Mouse (Mus musculus) embryo, embryonic 11 days (tissue): ENCODE results near the gene Tcf21.

Experiments
- DNase-seq: peaks from one replicate; pipeline ENCODE4 v3.0.0-alpha.2; 2015

Tcf21 gene

DNA sequence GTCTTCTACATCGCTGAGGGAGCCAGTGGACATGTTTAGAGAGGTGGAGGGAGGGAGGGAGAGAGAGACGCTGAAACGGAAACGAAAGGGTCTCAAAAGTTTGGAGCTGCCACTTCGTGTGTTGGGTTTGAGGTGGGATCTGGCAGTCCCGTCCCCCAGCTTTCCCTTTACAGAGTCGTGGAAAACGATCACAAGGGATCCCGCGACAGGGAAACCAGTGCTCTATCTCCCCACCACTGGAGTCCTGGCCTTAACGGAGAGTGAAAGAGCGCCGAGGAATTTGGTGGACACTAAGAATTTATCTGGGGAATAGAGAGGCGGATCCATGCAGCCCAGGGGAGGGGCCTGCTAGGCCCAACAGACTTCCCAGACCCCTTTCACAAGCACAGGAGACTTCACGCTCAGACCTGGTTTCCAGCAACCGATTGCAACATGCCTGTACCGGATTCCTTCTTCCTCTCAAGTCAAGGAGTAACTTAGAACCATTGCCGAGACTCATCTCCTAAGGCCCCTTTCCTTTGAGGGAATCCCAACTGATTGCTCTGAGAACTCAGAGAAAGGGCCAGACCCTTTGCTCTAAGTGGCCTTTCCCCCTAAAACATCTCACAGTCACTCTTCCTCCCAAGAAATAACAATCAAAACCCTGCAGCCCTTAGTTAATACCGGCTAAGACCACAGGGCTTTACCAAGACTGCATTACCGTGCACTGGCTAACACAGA, at the start of gene Tcf21:
TSS of gene Tcf21 (minus strand) at position 304 of the 720 bp plus-strand sequence.
- peak; percentile 55 for DNase-seq

DNA sequence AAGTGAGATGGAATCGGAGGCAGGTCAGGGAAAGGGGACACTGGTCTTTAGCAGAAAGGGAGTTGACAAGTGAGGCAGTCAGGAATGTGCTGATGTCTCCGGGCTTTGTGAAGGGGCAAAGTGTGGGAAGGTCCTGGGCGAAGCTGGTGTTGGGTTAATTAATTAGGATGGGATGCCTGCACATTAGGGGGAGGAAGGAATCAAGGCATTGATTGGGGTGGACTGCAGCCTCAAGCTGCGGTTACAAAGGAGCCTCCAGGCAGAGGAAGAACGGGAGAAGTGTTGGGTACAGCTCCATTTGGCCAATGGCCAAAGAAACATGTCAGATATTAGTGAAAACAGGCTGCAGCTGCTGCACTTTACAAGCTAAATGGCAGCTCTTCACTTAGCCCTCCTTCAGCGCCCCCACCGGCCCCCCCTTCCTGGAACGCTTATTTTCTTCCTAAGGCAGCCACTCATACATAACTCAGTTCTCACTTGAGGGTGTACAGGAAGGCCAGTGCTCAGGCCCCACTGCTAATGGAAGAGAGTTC, 48.5 kb upstream of the Tcf21 start:
- DNase-seq, result peak; percentile 26

DNA sequence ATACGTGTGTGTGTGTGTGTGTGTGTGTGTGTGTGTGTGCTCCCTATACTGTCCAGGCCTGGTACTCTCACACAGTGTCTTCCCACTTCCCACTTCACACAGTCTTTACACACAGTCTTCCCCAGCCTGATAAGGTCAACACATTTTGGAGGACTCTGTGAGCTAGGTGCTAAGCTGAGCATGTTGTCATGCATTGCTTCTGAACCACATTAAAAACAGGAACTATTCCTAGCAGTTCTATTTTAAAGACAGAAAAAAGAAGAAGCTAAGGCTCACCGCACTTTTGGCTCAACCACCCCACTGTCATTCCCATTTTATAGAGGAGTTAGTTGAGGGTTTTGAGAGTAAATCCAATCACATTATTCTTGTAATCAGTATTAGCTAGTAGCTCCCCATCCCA, 47.2 kb upstream of the Tcf21 start:
- DNase-seq, result no peak

DNA sequence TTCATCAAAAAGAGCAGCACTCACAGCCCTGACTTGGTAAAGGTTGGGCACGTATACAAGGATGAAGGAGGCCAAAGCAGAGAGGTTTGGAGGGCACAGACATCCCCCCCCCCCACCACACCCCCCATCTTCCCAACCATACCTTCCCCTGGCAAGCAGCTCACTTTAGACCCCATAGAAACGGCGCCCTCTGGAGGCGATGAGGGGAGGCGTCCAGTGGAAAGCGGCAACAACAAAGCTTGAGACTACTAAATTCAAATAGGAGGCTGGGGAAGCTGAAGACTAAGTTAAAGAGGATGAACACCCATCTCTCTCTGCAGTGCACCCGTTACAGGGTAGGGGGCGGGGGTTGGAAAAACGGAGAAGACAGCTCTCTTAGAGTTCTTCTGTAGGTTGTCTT, 38.1 kb upstream of the Tcf21 start:
- DNase-seq, result no peak

DNA sequence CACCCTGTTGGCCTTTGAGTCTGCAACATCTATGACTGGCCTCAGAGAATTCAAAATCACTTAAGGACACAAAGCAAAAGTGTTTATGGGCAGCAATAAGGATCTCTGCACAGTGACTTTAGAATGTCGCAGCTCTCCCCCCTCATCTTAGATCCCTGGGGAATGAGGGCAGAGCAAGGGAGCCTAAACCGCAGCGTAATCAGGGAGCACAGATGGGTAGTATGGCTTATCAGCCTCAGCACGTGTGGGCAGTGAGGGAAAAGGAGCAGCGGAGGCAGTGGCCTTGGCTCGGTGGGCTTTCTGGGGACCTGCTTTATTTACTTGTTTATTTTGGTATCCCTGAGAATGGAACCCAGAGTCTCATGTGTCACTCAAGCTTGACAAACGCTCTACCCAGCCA, 34.4 kb upstream of the Tcf21 start:
- DNase-seq, result no peak

DNA sequence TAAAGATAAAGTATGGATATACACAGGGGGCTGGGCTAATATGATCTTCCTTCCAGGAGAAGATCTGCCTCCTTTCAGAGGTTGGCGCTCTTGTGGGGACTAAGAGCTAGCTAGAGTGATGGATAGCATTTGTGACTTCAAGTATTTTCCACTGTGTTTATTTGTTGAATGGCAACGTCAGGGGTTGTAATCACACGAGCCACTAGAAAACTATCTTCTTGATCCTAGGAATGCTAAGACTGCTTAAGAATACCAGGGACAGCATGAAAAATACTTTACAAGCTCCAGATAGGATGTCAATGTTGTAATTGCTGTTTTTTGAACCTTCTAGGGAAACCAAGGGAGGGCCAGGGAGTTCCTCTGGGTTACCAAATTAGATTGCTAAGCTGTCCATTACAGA, 25.4 kb upstream of the Tcf21 start:
- no peak for DNase-seq

DNA sequence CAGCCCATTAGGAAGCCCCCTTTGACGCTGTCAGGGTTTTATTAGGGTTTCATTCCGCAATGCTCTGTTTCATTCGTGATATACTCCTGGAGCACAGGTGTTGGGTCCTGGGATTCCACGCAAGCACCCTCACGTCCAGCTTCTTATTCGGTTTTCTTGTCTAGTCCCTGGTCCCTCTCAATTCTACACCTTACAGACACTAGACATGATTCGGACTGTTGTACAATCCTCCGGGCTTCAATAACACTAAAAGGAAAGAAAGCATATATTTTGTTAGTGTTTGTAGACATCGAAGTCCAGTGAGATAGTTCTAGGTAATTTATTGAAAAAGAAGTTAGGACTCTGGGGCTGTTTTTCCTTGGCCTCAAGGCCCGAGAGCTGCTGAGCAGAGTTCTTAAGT, 24.8 kb upstream of the Tcf21 start:
- no peak for DNase-seq

DNA sequence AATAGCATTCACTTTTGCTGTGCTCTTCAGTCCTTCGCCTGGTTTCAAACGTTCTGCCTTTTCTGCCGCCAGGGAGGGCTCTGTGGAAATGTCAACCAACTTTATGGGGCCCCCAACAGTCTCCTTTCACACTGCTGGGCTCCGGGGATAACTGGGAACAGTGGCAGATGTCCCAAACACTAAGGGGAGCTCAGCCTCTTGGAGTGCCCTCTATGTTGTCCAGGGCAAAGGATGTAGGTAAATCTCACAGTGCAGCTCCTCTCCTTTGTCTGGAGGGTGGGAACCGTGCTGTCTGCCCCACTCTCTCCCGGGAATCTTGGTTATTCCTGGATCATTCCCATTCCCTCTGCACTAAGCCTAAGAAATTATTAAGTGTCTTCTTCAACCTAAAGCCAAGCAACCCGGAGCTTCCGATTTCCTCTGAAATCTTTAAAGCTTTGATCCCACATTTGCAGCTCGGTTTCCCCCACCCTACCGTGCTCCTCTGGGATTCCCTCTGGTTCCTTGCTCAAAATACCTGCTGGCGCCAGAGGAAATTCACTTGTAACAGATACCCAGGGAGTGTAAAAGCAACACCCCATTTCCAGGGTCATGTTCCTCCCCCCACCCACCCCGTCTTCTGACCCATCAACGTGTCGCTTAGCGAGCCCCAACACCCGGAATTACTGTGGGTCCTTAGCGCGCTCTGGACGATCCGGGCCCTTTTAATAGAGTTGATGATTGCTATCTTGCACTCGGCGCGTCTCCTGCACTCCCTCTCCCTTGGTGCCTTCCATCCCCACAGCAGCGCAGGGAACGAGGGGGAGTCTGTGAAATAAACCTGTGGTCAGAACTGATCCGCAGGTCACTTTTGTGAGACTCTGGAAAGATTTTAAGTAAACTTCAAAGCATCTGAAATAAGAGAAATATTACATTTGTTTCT, 23.7 kb upstream of the Tcf21 start:
- DNase-seq, result peak; percentile 56

DNA sequence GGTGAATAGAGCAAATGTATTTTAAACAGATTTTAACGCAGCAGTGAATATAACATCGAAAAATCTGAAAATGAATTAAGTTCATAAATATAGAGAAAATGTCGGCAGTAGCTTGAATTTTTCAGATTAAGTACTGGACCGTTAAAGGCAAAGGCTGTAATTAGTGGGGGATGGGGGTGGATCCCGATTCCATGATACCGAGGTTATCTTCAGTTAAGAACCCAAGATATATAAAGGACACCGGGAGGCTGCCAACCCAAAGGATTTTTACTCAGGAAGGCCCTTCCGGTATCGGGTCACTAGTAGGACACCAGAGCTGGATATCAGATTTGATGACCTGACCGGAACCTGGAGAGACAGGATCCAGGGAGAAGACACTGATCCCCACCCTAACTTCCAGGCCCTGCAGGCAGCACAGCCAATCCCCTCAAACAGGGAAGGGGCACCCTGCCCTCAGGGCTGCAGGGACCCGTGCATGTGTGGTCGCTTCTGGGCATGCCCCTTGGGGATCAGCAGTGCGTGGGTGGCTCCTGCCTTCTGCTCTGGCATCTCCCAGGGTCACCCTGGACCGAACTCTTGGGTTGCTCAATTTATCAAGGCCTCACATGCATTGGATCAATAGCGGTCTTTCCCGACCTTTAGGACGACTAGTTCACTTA, 22.9 kb upstream of the Tcf21 start:
- DNase-seq, result peak; percentile 28

DNA sequence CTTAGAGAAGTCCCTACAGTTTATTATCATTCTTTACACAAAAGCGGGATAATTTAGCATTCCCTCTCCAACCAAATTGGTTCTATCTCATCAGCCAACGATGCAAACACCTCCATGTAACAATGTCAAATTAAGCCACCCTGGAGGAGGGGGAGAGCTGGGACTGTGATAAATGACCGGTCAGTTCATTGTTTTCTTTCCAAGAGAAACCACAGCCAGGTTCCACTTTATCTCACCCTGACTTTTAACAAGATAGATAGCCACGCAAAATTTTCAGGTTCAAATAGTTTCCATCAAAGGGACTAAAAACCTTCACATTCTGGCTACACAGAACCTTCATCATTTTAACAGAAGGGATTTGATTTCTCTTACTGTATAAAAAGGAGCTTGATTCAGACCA, 22.1 kb upstream of the Tcf21 start:
- no peak for DNase-seq

DNA sequence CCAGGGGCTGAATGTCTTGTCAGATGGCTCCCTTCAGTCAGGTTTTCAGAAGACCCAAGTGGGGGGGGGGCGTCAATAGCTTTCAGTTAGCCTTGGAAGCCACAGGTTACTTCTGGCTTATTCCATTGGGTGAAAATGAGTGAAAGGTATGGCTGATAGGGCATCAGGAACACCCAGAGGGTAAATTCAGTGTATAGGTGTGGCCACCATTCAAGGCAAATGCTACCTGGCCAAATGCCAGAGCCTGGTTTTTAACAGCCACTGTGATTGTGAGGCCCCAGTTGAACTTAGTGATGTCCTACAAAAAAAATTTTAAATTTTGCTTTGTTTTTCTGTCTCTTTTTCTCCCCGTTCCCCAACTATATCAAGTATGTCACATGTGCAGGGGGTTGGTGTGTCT, 6.3 kb upstream of the Tcf21 start:
- DNase-seq, result no peak

DNA sequence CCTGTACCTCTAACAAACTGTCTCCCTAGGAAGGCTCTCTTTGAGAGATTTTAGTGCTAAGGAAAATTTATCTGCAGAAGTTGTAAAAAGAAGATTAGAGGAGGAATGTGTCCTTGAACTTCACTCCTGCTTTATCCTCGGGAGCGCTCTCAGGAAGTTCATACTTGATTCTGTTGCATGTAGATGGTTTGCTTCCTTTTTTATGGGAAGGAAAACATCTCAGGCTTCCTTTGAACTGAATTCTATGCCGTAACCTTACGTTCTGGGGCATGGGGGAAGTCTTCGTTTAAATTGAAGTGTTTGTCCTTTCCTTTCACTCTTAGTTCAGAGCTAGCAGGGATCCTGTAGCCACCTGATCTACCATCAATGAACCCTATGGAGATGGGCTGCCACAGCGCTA, 2.9 kb upstream of the Tcf21 start:
- no peak for DNase-seq

DNA sequence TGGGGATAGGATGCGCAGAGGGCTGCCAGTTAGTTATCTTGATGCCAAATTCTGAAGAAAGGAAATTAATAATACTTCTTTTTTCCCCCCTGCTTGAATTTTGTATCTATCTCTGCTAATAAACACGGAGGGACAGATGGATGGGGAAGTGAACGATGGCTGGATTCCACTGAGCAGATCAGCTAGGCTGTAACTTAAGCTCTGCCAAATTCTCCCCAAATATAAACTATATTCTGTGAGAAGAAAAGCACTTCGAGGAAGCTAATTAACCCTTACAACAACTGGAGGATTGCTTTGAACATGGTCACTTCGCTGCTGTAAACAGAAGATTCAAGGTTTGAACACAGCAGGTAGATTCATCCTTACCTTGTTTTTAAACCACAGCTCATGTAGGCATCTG, 2.5 kb upstream of the Tcf21 start:
- DNase-seq, result no peak

DNA sequence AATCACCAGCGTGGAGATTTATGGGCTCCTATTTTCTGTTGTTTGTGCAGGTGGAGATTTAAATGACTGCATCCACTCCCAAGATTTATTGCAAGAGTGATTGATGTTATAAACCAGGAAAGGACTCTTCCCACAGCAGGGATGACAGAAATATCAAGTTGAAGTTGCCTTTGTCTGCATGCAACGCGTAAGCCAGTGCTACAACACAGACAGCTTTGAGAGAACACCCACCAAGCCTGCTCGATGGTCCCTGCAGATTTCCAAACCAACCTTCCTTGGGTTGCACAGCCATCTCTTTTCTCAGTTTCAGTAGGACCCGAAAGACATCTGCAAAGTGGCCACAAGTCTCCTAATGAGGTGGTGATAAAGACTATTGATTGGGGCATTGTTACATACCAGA, 1.7 kb upstream of the Tcf21 start:
- DNase-seq, result no peak

DNA sequence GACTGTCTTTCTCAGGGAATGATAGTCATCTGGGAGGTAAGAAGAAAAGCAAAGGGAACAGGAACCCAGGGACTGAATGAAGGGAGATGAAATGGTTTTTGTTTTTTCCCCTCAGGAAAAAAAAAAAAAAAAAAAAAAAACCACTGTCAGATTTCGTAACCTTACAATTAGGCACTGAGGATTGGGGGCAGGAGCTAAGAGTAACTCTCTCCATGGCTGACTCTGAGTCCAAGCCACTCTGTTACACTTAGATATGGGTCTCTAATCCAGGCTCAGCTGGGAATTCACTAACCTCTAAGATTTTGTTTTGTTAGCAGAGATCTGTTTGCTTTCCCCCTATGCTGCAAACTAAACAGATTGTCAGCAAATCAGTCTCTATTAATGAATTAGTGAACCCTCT, 1.3 kb upstream of the Tcf21 start:
- no peak for DNase-seq

DNA sequence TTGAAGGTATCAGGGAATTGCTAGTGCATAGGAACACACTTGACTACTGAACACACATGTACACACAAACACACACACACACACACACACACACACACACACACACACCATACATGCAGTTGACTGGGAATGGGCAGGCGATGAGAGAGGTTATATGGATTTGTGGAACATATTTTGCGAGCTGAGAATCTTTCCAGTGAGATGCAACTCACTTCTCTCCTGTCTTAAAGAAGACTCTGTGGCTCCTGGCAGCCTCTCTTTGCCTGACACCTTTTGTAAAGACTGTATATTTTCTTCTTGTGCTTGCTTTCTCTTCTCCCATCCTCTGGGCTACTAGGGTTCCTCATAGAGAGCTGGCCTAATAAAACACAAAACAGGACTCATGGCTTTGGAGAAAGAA, 867 bp upstream of the Tcf21 start:
- no peak for DNase-seq

DNA sequence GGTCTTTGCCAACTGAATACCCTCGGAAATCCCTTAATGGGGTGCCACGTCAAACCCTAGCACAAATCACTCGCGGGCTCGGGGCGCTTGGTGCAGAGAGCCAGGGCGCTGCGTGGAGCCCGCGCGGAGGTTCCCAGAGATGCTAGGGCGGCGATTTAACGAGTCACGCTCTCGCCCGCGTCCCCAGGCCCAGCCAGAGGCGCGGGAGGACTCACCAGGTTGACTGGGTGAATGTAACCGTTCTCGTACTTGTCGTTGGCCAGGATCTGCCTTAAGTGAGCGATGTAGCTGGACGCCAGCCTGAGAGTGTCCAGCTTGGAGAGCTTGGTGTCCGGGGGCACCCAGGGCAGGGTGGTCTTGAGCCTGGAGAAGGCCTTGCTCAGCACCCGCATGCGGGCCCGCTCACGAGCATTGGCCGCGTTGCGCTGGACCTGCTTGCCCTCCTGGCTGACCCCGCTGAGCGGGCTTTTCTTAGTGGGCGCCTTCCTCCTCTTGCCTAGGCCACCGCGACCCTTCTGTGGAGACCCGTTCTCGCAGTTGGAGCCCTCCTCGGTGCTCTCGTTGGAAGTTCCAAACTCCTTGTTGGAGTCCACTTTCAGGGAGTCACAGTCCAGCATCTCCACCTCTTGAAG, 619 bp downstream of the Tcf21 start:
- peak; percentile 54 for DNase-seq

DNA sequence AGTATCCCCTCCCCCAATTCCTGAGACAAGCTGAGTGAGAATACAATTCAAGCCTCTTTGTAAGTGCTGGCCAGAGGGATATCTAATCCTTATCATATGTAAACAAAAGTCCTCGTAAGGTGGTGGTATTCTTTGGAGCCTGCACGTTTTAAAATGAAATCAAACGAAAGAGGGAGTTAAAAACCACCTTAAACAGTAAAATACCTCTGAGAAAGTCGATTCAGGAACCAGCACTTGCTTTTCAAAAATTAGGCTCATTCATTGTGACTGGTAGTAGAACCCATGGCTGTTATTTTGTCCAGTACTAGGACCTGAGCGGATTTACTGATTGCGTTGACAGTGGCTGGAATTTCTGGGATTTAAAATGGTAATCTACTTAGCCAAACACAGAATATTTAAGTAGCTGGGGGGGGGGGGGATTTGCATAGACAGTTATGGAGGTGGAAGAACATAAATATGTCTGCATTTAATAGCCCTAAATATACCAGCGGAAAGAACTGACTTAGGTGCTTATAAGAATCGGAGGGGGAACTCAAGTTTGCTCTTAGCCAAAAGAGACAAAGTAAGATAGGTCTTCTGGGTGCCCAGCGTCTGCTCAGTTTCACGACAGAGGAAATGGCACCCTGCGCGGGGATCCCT, 1.3 kb downstream of the Tcf21 start:
- no peak for DNase-seq

DNA sequence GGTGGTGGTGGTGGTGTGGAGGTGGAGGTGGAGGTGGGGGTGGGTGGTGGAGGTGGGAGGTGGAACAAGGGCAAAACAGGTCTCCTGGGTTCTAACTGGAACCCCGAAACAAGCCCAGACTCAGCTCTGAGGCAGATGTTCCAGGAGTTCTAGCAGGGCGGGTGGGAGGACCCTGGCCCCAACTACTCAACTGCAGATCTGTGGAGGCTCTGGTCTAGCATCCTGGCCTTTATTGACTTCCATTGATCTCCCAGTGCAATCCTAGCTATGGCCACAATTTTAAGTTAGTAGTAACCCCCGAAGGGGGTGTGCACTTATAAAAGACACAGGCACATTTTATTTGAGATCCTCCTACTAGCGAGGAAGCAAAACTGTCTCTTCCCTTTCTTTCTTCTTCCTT, 2.0 kb downstream of the Tcf21 start:
- DNase-seq, result no peak

DNA sequence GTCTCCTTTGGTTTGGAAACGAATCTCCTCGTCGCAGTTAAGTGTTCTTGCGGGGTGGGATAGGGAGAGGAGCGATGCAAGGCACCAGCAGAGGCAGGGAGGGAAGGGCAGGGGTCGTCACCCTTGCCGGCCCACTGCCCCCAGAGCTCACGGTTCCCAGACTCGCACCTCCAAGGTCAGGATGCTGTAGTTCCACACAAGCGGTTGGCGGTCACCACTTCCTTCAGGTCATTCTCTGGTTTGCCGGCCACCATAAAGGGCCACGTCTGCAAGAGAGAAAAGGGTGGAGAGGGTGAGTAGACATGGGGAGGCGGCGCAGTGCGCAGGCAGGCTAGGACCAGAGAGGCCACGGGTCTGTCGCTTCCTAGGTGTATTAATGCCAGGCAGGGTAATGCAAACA, 2.4 kb downstream of the Tcf21 start:
- DNase-seq, result no peak

DNA sequence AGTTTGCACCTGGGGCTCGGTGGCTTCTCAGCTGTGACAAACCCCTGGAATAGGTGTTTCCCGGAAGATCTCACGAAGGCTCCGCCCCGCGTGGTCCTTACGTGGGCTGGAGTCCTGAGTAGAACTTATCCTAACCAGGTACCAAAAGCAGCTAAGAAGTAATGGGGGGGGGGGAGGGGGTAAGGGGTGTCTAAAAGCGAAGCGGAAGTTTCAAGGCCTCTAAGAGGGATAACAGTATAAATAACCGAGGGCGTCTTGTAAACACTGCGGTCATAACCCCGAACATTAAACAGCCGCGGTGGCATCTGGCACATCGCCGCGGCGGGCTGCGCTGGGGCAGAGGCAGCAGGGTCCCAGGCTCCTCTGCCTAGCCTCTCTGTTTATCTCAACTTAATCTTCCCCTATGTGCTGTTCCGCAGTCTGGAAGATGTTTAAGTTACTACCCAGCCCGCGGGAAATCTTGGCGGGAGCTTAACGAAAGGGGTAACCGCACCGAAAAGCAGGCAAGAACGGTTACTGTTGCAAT, 3.7 kb downstream of the Tcf21 start:
- peak; percentile 64 for DNase-seq
